Mouse (Mus musculus) hindbrain, postnatal 0 days (tissue): ENCODE results near the gene Ahcyl2. TPM values are rescaled to one million over a fixed set of nuclear protein-coding genes. Genes with fewer than 3 reads are reported as not detected.

Experiments
- ATAC-seq: fragments of 200-750 bp; cut with Nextera tagmentation; 2 replicates; pipeline ENCODE4 v1.8.0; 2017; ENCODE audit warnings: mild to moderate bottlenecking, moderate TSS enrichment, moderate library complexity
- DNase-seq: peaks from one replicate; pipeline ENCODE4 v3.0.0-alpha.2; 2015; ENCODE audit warnings: low spot score
- H3K27ac ChIP-seq: fragments of 300-500 bp; sonication (generic); 2 replicates; pipeline ENCODE4 v1.5.1; 2014; ENCODE audit warnings: mild to moderate bottlenecking
- H3K27me3 ChIP-seq: fragments of 300-500 bp; sonication (generic); 2 replicates; pipeline ENCODE4 v1.6.1; 2014; ENCODE audit warnings: low read length, mixed read lengths; ENCODE audit not compliant: insufficient read depth
- H3K36me3 ChIP-seq: fragments of 300-500 bp; sonication (generic); 2 replicates; pipeline ENCODE4 v1.6.1; 2014; ENCODE audit warnings: low read length, mixed read lengths; ENCODE audit not compliant: insufficient read depth
- H3K4me1 ChIP-seq: fragments of 300-500 bp; sonication (generic); 2 replicates; pipeline ENCODE4 v1.6.1; 2014; ENCODE audit warnings: antibody characterized with exemption, low read length, mixed read lengths; ENCODE audit not compliant: insufficient read depth
- H3K4me2 ChIP-seq: fragments of 300-500 bp; sonication (generic); 2 replicates; pipeline ENCODE4 v1.6.1; 2014; ENCODE audit warnings: low read depth, mild to moderate bottlenecking, low read length, moderate library complexity, mixed read lengths
- H3K4me3 ChIP-seq: fragments of 300-500 bp; sonication (generic); 2 replicates; pipeline ENCODE4 v1.5.1; 2014; ENCODE audit warnings: low read length
- H3K9ac ChIP-seq: fragments of 300-500 bp; sonication (generic); replicated peaks from 2 replicates; pipeline ENCODE4 v1.6.1; 2014; ENCODE audit warnings: mild to moderate bottlenecking, low read length, moderate library complexity, mixed read lengths
- H3K9me3 ChIP-seq: fragments of 300-500 bp; sonication (generic); 2 replicates; pipeline ENCODE4 v1.6.1; 2016; ENCODE audit warnings: low read length, mixed read lengths
- CTCF ChIP-seq: IDR thresholded peaks from 2 replicates; pipeline ENCODE4 v1.5.1; 2016; ENCODE audit warnings: antibody characterized with exemption, control low read depth, low read depth
- WGBS: fragments of 180-500 bp; shearing (Covaris S2); extraction: QIAGEN DNeasy Blood & Tissue Kit; methylation state at CpG from one replicate; pipeline ENCODE4 v1.1.7; 2014; 5-methylcytosine and 5-hydroxymethylcytosine counted together
- polyA plus RNA-seq: library from polyadenylated mRNA; unstranded; fragments of >200 nt; fragmentation: Nextera tagmentation; extraction: Ambion mirVana; gene quantifications from 2 replicates; pipeline ENCODE4 v1.2.1, GENCODE M21; 2015
- total RNA-seq: library from RNA; depleted of rRNA; stranded (reverse); fragments of >200 nt; gene quantifications from 2 replicates; pipeline ENCODE4 v1.2.3, GENCODE M21; 2014; rRNA removed

The Ahcyl2 gene
- 56.8 and 57.5 TPM in 2 replicates for total RNA-seq
- polyA plus RNA-seq: 19.6 and 23.1 TPM in 2 replicates

GRCm38 (mm10) chr6:29767813-29768660 lies at the start of gene Ahcyl2:
TSS of gene Ahcyl2 (plus strand) at chr6:29768011.
- Histone ChIP-seq H3K4me1 (peaks cover 2% of the 10 kb centered on the region; the same call in 1 of the 2 replicates), H3K9ac (peak within 1 kb of the TSS; percentile 83), H3K27me3 (no peaks in the 10 kb centered on the region), H3K4me3 (peak within 1 kb of the TSS; percentile 87), H3K9me3 (no peaks in the 10 kb centered on the region), H3K27ac (peak within 1 kb of the TSS; percentile 96), H3K4me2 (peak within 1 kb of the TSS; percentile 67), H3K36me3 (no peaks in the 10 kb centered on the region)
- TF ChIP-seq CTCF: no peak
- ATAC-seq (peak; percentile 98), DNase-seq (peak; percentile 98)
- WGBS: under 1% methylated on average over 50 of the region's 61 CpGs

DNA sequence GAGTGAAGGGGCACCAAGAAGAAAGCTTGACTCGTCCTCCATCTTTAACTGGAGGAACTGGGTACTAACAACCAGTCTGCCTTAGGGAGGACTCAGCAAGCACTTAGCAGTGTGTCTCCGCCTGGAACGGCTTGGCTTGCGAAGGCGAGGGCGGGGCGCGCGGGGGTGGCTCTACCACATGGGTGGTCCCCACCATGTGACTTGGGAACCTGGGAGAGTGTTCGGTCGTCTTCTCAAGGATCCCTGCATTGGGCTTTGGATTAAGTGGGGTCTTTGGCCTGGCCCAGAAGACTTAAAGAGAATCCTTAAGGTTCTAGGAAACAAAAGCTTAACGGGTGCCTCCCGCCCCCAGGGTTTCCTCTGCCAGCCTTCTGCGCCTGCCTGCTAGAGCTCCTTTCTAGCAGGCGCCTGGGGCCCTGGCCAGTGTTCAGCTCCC lies 48.9 kb upstream of the Ahcyl2 start:
- H3K4me1 ChIP-seq: peaks cover 24% of the 10 kb centered on the region
- H3K9ac ChIP-seq: peak overlapping the region; percentile 19
- 7% methylated on average over 15 of the region's 15 CpGs for WGBS
- H3K4me3 ChIP-seq: peak overlapping the region; percentile 30
- H3K4me2 ChIP-seq: peak overlapping the region; percentile 56
- peak overlapping the region; percentile 75 for H3K27ac ChIP-seq
- no peaks in the 10 kb centered on the region; the same call in 1 of the 2 replicates for H3K36me3 ChIP-seq
- no peaks in the 10 kb centered on the region for H3K27me3 ChIP-seq
- ATAC-seq (peak; percentile 73), DNase-seq (peak; percentile 63)
- no peak for TF ChIP-seq CTCF
- H3K9me3 ChIP-seq: no peaks in the 10 kb centered on the region

DNA sequence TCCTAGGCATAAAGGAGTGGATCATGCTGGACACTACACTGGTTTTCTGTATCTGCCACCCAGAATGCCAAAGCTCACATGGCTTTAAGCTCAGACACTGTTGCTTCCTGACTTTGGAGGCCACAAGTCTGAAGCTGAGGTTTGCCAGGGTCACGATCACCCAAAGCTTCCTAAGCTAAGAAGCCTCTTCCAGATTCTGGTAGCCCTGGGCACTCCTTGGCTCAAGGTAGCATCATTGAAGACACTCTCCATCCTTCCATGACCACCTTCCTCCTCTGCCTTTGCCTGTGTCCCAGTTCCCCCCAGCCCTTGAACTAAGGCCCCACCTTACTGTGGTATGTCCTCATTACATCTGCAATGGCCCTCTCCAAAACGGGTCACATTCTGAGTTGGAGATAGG lies 45.9 kb upstream of the Ahcyl2 start:
- H3K9ac ChIP-seq: no peak overlapping the region
- ATAC-seq: no peak

DNA sequence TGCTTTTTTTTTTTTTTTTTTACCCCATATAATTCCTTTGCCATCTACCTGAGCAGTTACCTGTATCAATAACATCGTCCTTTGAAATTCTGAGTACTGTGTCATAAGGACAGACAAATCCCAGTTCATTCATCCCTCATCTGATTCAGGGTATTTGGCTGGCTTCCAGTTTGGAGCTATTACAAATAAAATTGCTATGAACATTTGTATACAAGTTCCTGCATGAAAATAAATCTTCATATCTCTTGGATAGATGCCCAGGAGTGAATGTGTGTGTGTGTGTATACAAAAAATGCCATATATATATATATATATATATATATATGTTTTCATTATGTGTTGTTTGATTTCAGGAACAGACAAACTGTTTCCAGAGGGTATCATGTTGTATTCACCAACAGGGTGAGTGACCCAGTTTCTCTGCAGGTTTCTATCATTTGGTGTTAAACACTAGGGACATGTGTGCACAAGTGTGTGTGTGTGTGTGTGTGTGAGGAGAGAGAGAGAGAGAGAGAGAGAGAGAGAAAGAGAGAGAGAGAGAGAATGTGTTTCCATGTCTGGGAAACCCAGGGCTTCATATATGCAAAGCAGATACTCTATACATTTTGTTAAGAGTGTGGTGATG lies 41.1 kb upstream of the Ahcyl2 start:
- no peak overlapping the region for H3K4me3 ChIP-seq
- H3K4me2 ChIP-seq: no peak overlapping the region
- H3K36me3 ChIP-seq: no peaks in the 10 kb centered on the region
- TF ChIP-seq CTCF: no peak
- no peak overlapping the region for H3K27ac ChIP-seq
- DNase-seq (no peak), ATAC-seq (no peak)
- H3K9ac ChIP-seq: no peak overlapping the region
- H3K9me3 ChIP-seq: no peaks in the 10 kb centered on the region
- 58% methylated on average over 1 of the region's 1 CpGs for WGBS
- no peaks in the 10 kb centered on the region for H3K4me1 ChIP-seq
- H3K27me3 ChIP-seq: no peaks in the 10 kb centered on the region

More for the DNA sequence above, 45.9 kb upstream of the Ahcyl2 start:
- no peak overlapping the region for H3K4me3 ChIP-seq
- no peaks in the 10 kb centered on the region for H3K36me3 ChIP-seq
- no peaks in the 10 kb centered on the region for H3K27me3 ChIP-seq
- DNase-seq: no peak
- H3K27ac ChIP-seq: no peak overlapping the region
- TF ChIP-seq CTCF: no peak
- WGBS: 84% methylated on average over 2 of the region's 2 CpGs
- no peak overlapping the region for H3K4me2 ChIP-seq
- H3K4me1 ChIP-seq: peaks cover 24% of the 10 kb centered on the region
- no peaks in the 10 kb centered on the region for H3K9me3 ChIP-seq

GRCm38 (mm10) chr6:29728035-29728434 lies 39.8 kb upstream of the Ahcyl2 start:
- Histone ChIP-seq H3K9ac (no peak overlapping the region), H3K4me2 (no peak overlapping the region), H3K36me3 (no peaks in the 10 kb centered on the region), H3K27ac (no peak overlapping the region), H3K27me3 (no peaks in the 10 kb centered on the region), H3K4me1 (no peaks in the 10 kb centered on the region), H3K4me3 (no peak overlapping the region), H3K9me3 (no peaks in the 10 kb centered on the region)
- no peak for TF ChIP-seq CTCF
- WGBS: 85% methylated on average over 3 of the region's 3 CpGs
- DNase-seq: no peak
- ATAC-seq: no peak

- WGBS: 88% methylated on average over 1 of the region's 1 CpGs
- no peak for DNase-seq
- Histone ChIP-seq H3K27me3 (no peaks in the 10 kb centered on the region), H3K9ac (no peak overlapping the region), H3K4me3 (no peak overlapping the region), H3K4me2 (no peak overlapping the region), H3K27ac (no peak overlapping the region), H3K36me3 (no peaks in the 10 kb centered on the region), H3K9me3 (no peaks in the 10 kb centered on the region), H3K4me1 (no peaks in the 10 kb centered on the region)
- no peak for TF ChIP-seq CTCF
- ATAC-seq: no peak
These were observed 38.3 kb upstream of the Ahcyl2 start for GRCm38 (mm10) chr6:29729491-29729890.
